ENCODE assay signal across 37 mouse cellular contexts in genomic region chr5:53074553-53074952, GRCm38 (mm10). TPM values are rescaled to one million over a fixed set of nuclear protein-coding genes. Genes with fewer than 3 reads are reported as not detected.
DNase-seq lines count a peak whose midpoint lies in the region; ATAC-seq and TF ChIP-seq lines count a peak whose summit lies in the region.
"Had no signal": no experiment of that assay in that cellular context is flagged by ENCODE, and none has a peak within 500 bp of the region (broad histone marks: within the 10 kb centered on the region; RNA-seq: fewer than 3 reads in every experiment).

No protein-coding gene starts in this region.

- no peak for ATAC-seq in kidney, embryonic 16.5 days (ENCODE audit: low FRiP score, low TSS enrichment)
- peak; percentile 44 for ATAC-seq in intestine, embryonic 15.5 days
- no peak; the same call in 1 of the 2 replicates for ATAC-seq in kidney, postnatal 0 days (replicated peaks; ENCODE audit: low FRiP score, low read depth)
- ATAC-seq: activated CD4-positive, CD25-positive, alpha-beta regulatory T cell, adult 4 months; forebrain, embryonic 15.5 days; hindbrain, embryonic 16.5 days; midbrain, embryonic 16.5 days had no signal

- TF ChIP-seq CTCF in kidney, postnatal 0 days (IDR thresholded peaks at IDR 0.05; ENCODE audit: low read depth), result no peak

- H3K4me3 ChIP-seq in kidney, embryonic 16.5 days (ENCODE audit: low read length), result no peak overlapping the region
- H3K4me3 ChIP-seq in intestine, embryonic 15.5 days (replicated peaks), result no peak overlapping the region
- no peak overlapping the region for H3K4me3 ChIP-seq in kidney, postnatal 0 days (replicated peaks; ENCODE audit: low read depth, low read length)
- H3K4me3 ChIP-seq in embryonic facial prominence, embryonic 10.5 days, result no peak overlapping the region
- H3K4me3 ChIP-seq: embryonic facial prominence, embryonic 13.5 days; forebrain, embryonic 10.5 days; forebrain, embryonic 15.5 days; heart, adult 2 months; liver, embryonic 15.5 days; myocyte; neural tube, embryonic 12.5 days had no signal

- H3K4me1 ChIP-seq in kidney, embryonic 16.5 days (ENCODE audit: insufficient read depth, low read length), result no peaks in the 10 kb centered on the region
- H3K4me1 ChIP-seq in intestine, embryonic 15.5 days (replicated peaks), result 0 out of 2 replicates have a peak, but pooled peaks cover 5% of the 10 kb centered on the region
- no peaks in the 10 kb centered on the region for H3K4me1 ChIP-seq in kidney, postnatal 0 days (replicated peaks; ENCODE audit: insufficient read depth, low read length)
- H3K4me1 ChIP-seq in embryonic facial prominence, embryonic 10.5 days, result no peaks in the 10 kb centered on the region
- H3K4me1 ChIP-seq: embryonic facial prominence, embryonic 13.5 days; forebrain, embryonic 10.5 days; forebrain, embryonic 15.5 days; neural tube, embryonic 12.5 days had no signal

- peak; percentile 57 for DNase-seq in kidney, adult 11 months
- peak; percentile 14 for DNase-seq in kidney, postnatal 0 days (ENCODE audit: low spot score)
- DNase-seq in large intestine, adult 2 months (ENCODE audit: low read depth, low spot score), result peak; percentile 57
- DNase-seq in lung, adult 18-20 months, result no peak
- DNase-seq in adrenal gland, postnatal 10 days, result no peak
- DNase-seq in embryonic facial prominence, embryonic 10.5 days (ENCODE audit: low spot score), result no peak
- DNase-seq: adrenal gland, adult 8-10 months; cerebellum, adult 11-12 months; cerebellum, adult 9-11 months; embryo, embryonic 11 days; heart, adult 2 months; heart, postnatal 14 days; layer of hippocampus, postnatal 36 days; left cerebral cortex, postnatal 4 days; lung, postnatal 36 days; right cerebral cortex, adult 18-20 months; thymus, adult 18-20 months; thymus, postnatal 25 days had no signal

- no peak overlapping the region for H3K9ac ChIP-seq in kidney, embryonic 16.5 days (replicated peaks; ENCODE audit: low read length)
- H3K9ac ChIP-seq in intestine, embryonic 15.5 days, result no peak overlapping the region
- no peak overlapping the region for H3K9ac ChIP-seq in kidney, postnatal 0 days (ENCODE audit: low read depth, low read length)
- H3K9ac ChIP-seq: embryonic facial prominence, embryonic 13.5 days; forebrain, embryonic 15.5 days; liver, embryonic 15.5 days; neural tube, embryonic 12.5 days had no signal

- H3K27ac ChIP-seq in kidney, embryonic 16.5 days (ENCODE audit: low read length), result no peak overlapping the region
- 0 out of 2 replicates have a peak overlapping the region, but pooled peaks have one; percentile 17 for H3K27ac ChIP-seq in intestine, embryonic 15.5 days
- H3K27ac ChIP-seq in kidney, postnatal 0 days, result no peak overlapping the region
- H3K27ac ChIP-seq in embryonic facial prominence, embryonic 10.5 days (replicated peaks), result no peak overlapping the region
- H3K27ac ChIP-seq: embryonic facial prominence, embryonic 13.5 days; forebrain, embryonic 10.5 days; forebrain, embryonic 15.5 days; heart, adult 2 months; liver, embryonic 15.5 days; neural tube, embryonic 12.5 days; stomach, postnatal 0 days had no signal

- 65% methylated on average over 6 of the region's 6 CpGs for WGBS in kidney, embryonic 16.5 days
- WGBS in intestine, embryonic 15.5 days, result 27% methylated on average over 6 of the region's 6 CpGs
- whole genome bisulfite sequencing in kidney, postnatal 0 days, result 59% methylated on average over 6 of the region's 6 CpGs
- WGBS in large intestine, adult 2 months, result 22% methylated on average over 6 of the region's 6 CpGs
- 74% methylated on average over 6 of the region's 6 CpGs for WGBS in embryonic facial prominence, embryonic 10.5 days

- no peaks in the 10 kb centered on the region for H3K9me3 ChIP-seq in kidney, embryonic 16.5 days (ENCODE audit: low read length)
- no peaks in the 10 kb centered on the region for H3K9me3 ChIP-seq in intestine, embryonic 15.5 days
- no peaks in the 10 kb centered on the region for H3K9me3 ChIP-seq in kidney, postnatal 0 days (replicated peaks; ENCODE audit: low read length)
- H3K9me3 ChIP-seq in embryonic facial prominence, embryonic 10.5 days, result no peaks in the 10 kb centered on the region
- H3K9me3 ChIP-seq: embryonic facial prominence, embryonic 13.5 days; forebrain, embryonic 10.5 days; forebrain, embryonic 15.5 days; liver, embryonic 15.5 days; neural tube, embryonic 12.5 days had no signal

- H3K36me3 ChIP-seq in kidney, embryonic 16.5 days (ENCODE audit: insufficient read depth, low read length), result no peaks in the 10 kb centered on the region
- H3K36me3 ChIP-seq in intestine, embryonic 15.5 days, result no peaks in the 10 kb centered on the region
- H3K36me3 ChIP-seq in kidney, postnatal 0 days (ENCODE audit: insufficient read depth, low read length), result no peaks in the 10 kb centered on the region
- no peaks in the 10 kb centered on the region for H3K36me3 ChIP-seq in embryonic facial prominence, embryonic 10.5 days (replicated peaks)
- H3K36me3 ChIP-seq: embryonic facial prominence, embryonic 13.5 days; forebrain, embryonic 10.5 days; forebrain, embryonic 15.5 days; liver, embryonic 15.5 days; neural tube, embryonic 12.5 days had no signal

- H3K4me2 ChIP-seq in kidney, embryonic 16.5 days (replicated peaks; ENCODE audit: low read depth, low read length), result no peak overlapping the region
- no peak overlapping the region for H3K4me2 ChIP-seq in intestine, embryonic 15.5 days (replicated peaks)
- H3K4me2 ChIP-seq in kidney, postnatal 0 days (ENCODE audit: low read length), result no peak overlapping the region
- H3K4me2 ChIP-seq: embryonic facial prominence, embryonic 13.5 days; forebrain, embryonic 15.5 days; liver, embryonic 15.5 days; midbrain, embryonic 11.5 days; neural tube, embryonic 12.5 days had no signal

- H3K27me3 ChIP-seq in kidney, embryonic 16.5 days (ENCODE audit: insufficient read depth, low read length), result no peaks in the 10 kb centered on the region
- no peaks in the 10 kb centered on the region for H3K27me3 ChIP-seq in intestine, embryonic 15.5 days (replicated peaks)
- H3K27me3 ChIP-seq in kidney, postnatal 0 days (ENCODE audit: insufficient read depth, low read length), result no peaks in the 10 kb centered on the region
- H3K27me3 ChIP-seq in embryonic facial prominence, embryonic 10.5 days (replicated peaks; ENCODE audit: low read depth, poor library complexity, severe bottlenecking), result no peaks in the 10 kb centered on the region
- H3K27me3 ChIP-seq: CH12.LX; embryonic facial prominence, embryonic 13.5 days; forebrain, embryonic 15.5 days; liver, embryonic 15.5 days; neural tube, embryonic 12.5 days had no signal

RNA-seq across cellular contexts. Expression of gene Slc34a2, which starts 36.7 kb away (rescaled TPM):
- 0.64 and 2.5 TPM in 2 replicates for polyA plus RNA-seq in kidney, embryonic 16.5 days (2015; fragmentation: Nextera tagmentation; extraction: Ambion mirVana)
- polyA plus RNA-seq in intestine, embryonic 15.5 days (2015; fragmentation: Nextera tagmentation; extraction: Ambion mirVana), result 16.3 and 18.3 TPM in 2 replicates
- polyA plus RNA-seq in kidney, postnatal 0 days (2015; fragmentation: Nextera tagmentation; extraction: Ambion mirVana), result 3.9 TPM in 2 replicates
- polyA plus RNA-seq in large intestine, adult 2 months (2012; rRNA removed), result 240 and 439 TPM in 2 replicates
- total RNA-seq in adrenal gland, postnatal 10 days (2021), result 1 to 10 TPM in 1 of 2 experiments, under 1 TPM in 1; 0.36 to 1.8 TPM
- polyA plus RNA-seq in embryonic facial prominence, embryonic 10.5 days (2016; fragmentation: Nextera tagmentation; extraction: Ambion mirVana), result 0.05 TPM in 1 of 2 replicates, not detected in the other
- total RNA-seq: adrenal gland, adult 8-10 months; CH12.LX; gastrocnemius, adult 8-10 months; heart, adult 2 months; layer of hippocampus, postnatal 36 days; megakaryocyte, adult 5-6 weeks had no signal
- polyA plus RNA-seq: activated CD4-positive, CD25-positive, alpha-beta regulatory T cell, adult 4 months; forebrain, embryonic 10.5 days; forebrain, embryonic 15.5 days; heart, embryonic 14.5 days; hindbrain, embryonic 11.5 days; midbrain, embryonic 11.5 days; myocyte; neural tube, embryonic 12.5 days; spleen, adult 2 months had no signal

Comparison
In these comparisons a context has a peak if more than half of its experiments do, and no peak if none do; other contexts are left out.
1. DNase-seq: peak in kidney, adult 11 months (single experiment), kidney, postnatal 0 days (single experiment) and large intestine, adult 2 months (single experiment); none in lung, adult 18-20 months (0 of 2), adrenal gland, postnatal 10 days (single experiment) and embryonic facial prominence, embryonic 10.5 days (single experiment).
2. RNA of gene Slc34a2, which starts 36.7 kb away (polyA plus RNA-seq): 240 to 439 TPM in large intestine, adult 2 months; 16.3 to 18.3 TPM in intestine, embryonic 15.5 days, 3.9 TPM in kidney, postnatal 0 days, 0.64 to 2.5 TPM in kidney, embryonic 16.5 days and 0.05 TPM in embryonic facial prominence, embryonic 10.5 days; every median in the first group is over 10 times any median in the second.